Mouse (Mus musculus) liver, embryonic 14 days (tissue): Measurements from ENCODE around the gene Ppp1r15a. TPM values are rescaled to one million over a fixed set of nuclear protein-coding genes. Genes with fewer than 3 reads are reported as not detected.

Experiments
- polyA plus RNA-seq: library from polyadenylated mRNA; depleted of rRNA; stranded (reverse); fragments of >200 nt; gene quantifications from 2 replicates; pipeline ENCODE4 v1.2.3, GENCODE M21; 2012; rRNA removed

Ppp1r15a gene
- 112 and 129 TPM in 2 replicates for polyA plus RNA-seq

DNA sequence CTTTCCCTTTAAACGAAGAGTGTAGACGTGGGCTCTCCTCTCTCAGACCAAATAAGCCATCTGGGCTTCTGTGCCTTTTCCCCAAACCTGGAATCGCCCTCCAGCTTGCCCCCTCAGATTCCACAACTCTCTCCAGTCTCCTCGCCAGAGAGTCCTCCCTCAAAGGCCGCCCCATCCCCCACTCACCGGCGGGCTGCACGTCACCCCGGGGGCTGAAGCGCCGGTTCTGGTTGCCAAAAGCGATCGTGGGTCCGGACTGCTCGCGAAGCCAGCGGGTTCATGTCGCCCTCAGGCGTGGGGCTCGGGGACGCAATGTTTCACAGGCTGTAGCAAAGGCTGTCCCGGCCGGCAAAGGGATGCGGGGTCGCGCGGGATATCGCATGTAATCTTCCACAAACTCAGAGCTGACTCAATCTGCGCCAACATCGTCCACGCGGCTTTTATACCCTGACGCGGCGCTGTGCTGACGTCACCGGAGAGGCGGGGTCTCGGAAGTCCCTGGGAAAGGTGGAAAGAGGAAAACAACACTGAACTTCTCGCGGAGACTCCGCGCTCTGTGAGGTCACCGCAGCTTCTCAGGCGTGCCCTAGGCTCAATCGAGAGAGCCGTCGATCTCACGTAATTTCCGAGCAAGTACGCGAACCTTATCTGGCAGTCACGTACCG lies at the start of gene Ppp1r15a, which contains the start of gene Plekha4:
Gene Ppp1r15a, minus strand, starts transcription at position 460 of the 665 bp plus-strand sequence.
Gene Plekha4, plus strand, starts transcription at position 522 of the 665 bp plus-strand sequence.

DNA sequence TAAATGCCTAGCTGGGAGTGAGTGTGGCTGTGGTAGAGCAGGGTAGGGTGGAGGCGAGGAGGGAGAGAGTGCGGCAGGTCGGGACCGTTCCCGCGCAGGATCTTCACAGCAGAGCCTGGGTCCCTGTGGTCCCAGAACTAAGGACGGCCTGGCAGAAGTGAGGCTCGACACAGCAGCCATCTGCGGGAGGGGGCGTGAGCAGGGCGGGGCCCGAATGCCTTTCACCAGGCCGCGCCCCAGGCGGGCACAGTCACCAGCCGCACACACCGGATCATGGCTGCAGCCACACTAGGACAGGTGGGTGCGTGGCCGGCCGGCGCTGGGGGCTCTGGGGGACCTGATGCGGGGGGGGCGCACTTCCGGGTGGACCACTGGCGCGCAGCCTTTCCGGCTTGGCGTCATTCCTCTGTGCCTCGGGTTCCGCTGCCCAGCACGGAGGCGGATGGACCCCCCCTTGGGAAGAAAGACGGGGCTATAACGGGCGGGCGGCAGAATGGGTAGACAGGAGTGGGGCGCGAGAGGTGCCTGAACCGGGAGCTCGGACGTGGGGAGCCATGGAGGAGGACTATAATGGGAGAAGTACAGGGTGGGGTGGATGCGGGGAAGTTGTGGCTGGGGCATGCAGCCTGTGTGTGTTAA lies 44.2 kb upstream of the Ppp1r15a start, which contains the start of gene Bcat2:
Gene Bcat2, plus strand, starts transcription at position 51 of the 639 bp plus-strand sequence.

DNA sequence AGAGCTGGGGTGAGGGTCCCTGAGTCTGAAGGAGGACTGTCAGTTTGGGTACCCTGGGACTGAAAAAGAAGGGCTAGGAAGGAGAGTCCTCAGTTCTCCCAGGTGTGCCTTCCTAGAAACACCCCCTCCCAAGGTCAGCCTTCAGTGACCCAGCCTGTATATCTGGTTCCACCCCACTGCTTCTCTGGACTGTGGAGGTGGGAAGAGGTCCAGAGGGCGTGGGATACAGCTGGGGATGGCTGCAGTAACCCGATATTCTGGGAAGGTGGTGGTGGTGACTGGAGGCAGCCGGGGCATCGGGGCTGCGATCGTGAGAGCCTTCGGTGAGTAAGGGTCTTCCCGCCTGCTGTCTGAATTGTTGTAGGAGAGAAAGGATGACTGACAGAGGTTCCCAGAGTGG lies 28.7 kb upstream of the Ppp1r15a start, which contains the start of gene Hsd17b14:
Gene Hsd17b14, plus strand, starts transcription at position 150 of the 400 bp plus-strand sequence.

DNA sequence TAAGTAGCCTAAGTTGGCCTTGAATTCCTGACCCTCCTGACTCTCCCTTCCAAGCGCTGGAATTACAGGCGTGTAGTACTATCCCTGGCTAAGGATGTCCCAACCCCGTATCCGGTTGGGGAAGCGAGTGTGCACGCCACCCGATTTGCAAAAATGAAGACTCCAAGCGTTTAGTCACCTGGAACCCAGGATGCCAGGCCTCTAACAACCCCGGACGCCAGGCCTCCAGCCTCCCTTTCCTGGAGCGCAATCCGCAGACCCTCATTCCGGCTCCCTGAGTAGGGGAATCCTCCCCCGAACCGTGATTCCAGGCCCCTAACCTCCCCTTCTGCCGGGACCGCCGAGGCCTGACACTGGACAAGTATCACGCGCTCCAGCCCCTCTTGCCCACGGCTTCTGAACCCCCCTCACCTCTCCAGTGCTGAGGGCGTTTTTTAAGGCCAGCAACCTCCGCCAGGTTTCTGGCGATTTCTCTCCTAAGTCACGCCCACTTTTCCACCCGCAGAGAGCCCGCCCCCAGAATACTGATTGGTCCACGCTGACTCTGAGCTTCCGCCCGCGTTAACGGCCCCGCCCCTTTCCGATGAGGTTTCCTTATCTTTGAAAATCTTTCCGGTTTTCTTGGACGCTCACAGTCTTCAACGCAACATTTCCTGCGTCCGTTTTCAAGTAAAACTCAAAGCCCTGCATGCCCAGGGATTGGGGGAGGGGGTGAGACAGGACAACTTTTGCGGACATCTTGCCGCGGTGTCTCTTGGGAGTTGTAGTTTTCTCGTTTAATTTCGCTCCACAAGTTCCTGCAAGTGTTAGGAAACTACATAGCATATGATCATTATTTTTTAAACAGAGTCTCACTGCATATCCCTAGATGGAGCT lies 15.9 kb downstream of the Ppp1r15a start, which contains the start of gene Nucb1:
Gene Nucb1, minus strand, starts transcription at position 495 of the 876 bp plus-strand sequence.

DNA sequence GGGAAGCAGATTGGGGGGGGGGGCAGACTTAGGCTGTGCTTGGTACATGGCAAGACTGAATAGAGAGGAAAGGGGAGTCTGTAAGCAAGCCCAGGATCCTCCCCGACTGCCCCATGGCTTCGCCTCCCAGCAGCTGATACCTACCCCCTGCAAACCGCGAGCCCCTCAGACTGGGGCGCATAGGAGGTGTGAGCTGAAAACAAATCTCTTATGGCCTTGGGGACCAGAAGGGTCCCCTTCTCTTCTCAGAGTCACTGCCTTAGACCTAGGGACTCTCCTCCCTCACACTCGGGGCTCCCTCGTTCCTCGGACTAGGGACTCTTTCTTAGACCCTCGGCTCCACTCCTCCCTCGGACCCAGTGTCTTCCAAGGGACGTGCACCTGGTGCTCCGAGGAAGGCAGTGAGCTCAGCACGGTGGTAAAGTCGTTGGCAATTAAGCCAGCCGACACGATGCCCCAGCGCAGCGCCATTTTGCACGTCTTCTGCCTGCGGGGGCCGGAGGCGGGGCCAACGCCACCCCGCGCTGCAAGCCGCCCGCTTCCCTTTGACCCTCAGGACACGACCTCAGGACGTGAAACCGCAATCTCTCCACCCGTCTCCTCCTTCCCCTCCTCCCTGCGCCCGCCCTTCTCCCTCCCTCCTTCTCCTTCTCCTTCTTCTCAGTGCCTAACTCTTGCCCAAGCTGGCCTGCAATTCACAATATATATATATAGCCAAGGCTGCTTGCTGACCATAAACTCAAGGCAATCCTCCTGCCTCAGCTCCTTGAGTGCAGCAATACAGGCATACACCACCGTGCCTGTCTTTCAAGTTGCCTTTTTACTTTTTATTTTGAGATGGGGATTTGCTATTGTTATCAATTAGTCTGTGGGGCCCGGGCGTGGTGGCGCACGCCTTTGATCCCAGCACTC lies 37.5 kb downstream of the Ppp1r15a start, which contains the start of gene Dhdh:
Gene Dhdh, minus strand, starts transcription at position 513 of the 912 bp plus-strand sequence.

DNA sequence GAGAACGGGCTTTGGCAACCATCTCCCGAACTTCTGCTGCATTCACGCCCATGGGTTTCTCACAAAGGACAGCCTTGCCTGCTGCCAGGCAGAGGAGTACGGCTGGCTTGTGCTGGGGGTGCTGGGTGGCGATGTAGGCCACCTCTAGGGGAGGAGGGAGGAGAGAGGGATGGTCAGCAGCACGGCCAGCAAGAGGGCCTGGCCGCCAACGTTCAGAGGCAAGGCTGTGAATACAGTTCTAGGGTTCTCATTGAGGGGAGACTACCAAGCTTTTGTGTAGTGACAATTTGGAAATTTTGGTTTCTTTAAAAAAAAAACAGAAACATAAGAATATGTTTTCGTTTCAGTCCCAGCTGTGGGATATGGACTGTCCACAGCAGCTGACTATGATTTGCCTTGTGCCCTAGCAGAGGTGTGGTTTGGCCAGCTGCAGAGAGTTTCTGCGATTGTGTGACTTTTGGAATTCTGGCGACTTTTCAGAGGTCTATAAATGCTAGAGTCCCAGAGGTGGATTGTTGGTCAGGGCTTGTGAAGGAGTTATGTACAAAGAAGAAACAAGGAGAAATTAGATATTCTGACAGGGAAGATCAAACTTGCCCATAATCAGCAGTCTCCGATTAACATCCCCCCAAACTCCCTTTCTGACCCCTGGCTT lies 39.2 kb downstream of the Ppp1r15a start, which contains the start of gene Gm45808:
Gene Gm45808, minus strand, starts transcription at position 51 of the 655 bp plus-strand sequence.

DNA sequence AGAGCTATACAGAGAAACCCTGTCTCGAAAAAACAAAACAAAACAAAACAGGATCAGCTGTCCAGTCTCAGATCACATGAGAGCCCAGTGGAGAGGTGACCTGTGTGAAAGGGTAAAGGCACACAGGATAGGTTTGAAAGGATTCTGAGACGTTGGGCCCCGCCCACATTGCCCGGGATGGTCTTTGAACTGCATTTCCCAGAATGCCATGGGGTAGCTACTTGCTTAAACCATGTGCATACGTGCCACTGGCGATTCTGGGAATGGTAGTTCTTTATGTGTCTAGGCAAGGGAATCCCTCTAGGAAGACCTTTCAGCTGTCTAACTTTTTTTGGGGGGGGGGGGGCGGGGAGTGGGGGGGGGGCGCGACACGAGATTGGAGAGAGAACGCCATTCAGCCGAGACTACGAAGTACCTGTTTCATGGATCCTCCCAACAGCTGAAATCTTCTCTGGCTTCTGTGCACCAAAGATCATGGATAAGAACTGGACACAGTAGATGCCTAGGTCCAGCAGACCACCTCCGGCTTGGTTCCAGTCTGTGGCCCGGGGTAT lies 44.6 kb downstream of the Ppp1r15a start, which contains the start of gene Tulp2:
Gene Tulp2, plus strand, starts transcription at position 504 of the 554 bp plus-strand sequence.

Other genes starting within 250 kb of the Ppp1r15a start
- not detected in 2 replicates for gene Slc6a21, start 248.8 kb downstream of the Ppp1r15a start, polyA plus RNA-seq
- 0.95 and 1.2 TPM in 2 replicates for gene Trpm4, start 192.5 kb downstream of the Ppp1r15a start, polyA plus RNA-seq
- gene Hrc, start 191.0 kb downstream of the Ppp1r15a start, polyA plus RNA-seq, result 0.06 and 0.76 TPM in 2 replicates
- gene Ppfia3, start 159.2 kb downstream of the Ppp1r15a start, polyA plus RNA-seq, result 0.18 and 0.20 TPM in 2 replicates
- gene Lin7b, start 155.7 kb downstream of the Ppp1r15a start, polyA plus RNA-seq, result 0.31 and 0.34 TPM in 2 replicates
- 208 and 214 TPM in 2 replicates for gene Snrnp70, start 130.5 kb downstream of the Ppp1r15a start, polyA plus RNA-seq
- gene Kcna7, start 120.6 kb downstream of the Ppp1r15a start, polyA plus RNA-seq, result 0.01 TPM in 1 of 2 replicates, not detected in the other
- gene Ntf5, start 112.6 kb downstream of the Ppp1r15a start, polyA plus RNA-seq, result 0.17 and 0.23 TPM in 2 replicates
- gene Lhb, start 105.4 kb downstream of the Ppp1r15a start, polyA plus RNA-seq, result not detected in 2 replicates
- 2.8 and 2.9 TPM in 2 replicates for gene Gys1, start 91.4 kb downstream of the Ppp1r15a start, polyA plus RNA-seq
- 66.7 and 69.1 TPM in 2 replicates for gene Ruvbl2, start 88.2 kb downstream of the Ppp1r15a start, polyA plus RNA-seq
- gene Ftl1, start 66.4 kb downstream of the Ppp1r15a start, polyA plus RNA-seq, result 1,332 and 1,795 TPM in 2 replicates
- 52.2 and 58.7 TPM in 2 replicates for gene Bax, start 59.4 kb downstream of the Ppp1r15a start, polyA plus RNA-seq
- 0.18 and 0.29 TPM in 2 replicates for gene Tulp2, start 44.4 kb downstream of the Ppp1r15a start, polyA plus RNA-seq
- gene Gm45808, start 39.5 kb downstream of the Ppp1r15a start, polyA plus RNA-seq, result 0.06 TPM in 1 of 2 replicates, not detected in the other
- gene Dhdh, start 37.5 kb downstream of the Ppp1r15a start, polyA plus RNA-seq, result 2.0 and 2.2 TPM in 2 replicates
- 55.1 and 58.3 TPM in 2 replicates for gene Nucb1, start 15.9 kb downstream of the Ppp1r15a start, polyA plus RNA-seq
- 0.75 and 0.86 TPM in 2 replicates for gene Plekha4, start 62 bp upstream of the Ppp1r15a start, polyA plus RNA-seq
- 1.1 and 1.7 TPM in 2 replicates for gene Hsd17b14, start 28.6 kb upstream of the Ppp1r15a start, polyA plus RNA-seq
- 35.6 and 40.6 TPM in 2 replicates for gene Bcat2, start 43.9 kb upstream of the Ppp1r15a start, polyA plus RNA-seq
- gene Fgf21, start 89.2 kb upstream of the Ppp1r15a start, polyA plus RNA-seq, result not detected in 2 replicates
- 0.01 TPM in 1 of 2 replicates, not detected in the other for gene Fut1, start 91.0 kb upstream of the Ppp1r15a start, polyA plus RNA-seq
- gene Izumo1, start 95.5 kb upstream of the Ppp1r15a start, polyA plus RNA-seq, result 0.09 and 0.10 TPM in 2 replicates
- 2.0 and 2.2 TPM in 2 replicates for gene Rasip1, start 101.2 kb upstream of the Ppp1r15a start, polyA plus RNA-seq
- 0.37 and 0.43 TPM in 2 replicates for gene Mamstr, start 113.7 kb upstream of the Ppp1r15a start, polyA plus RNA-seq
- gene Fut2, start 140.1 kb upstream of the Ppp1r15a start, polyA plus RNA-seq, result not detected in 2 replicates
- gene Ntn5, start 157.8 kb upstream of the Ppp1r15a start, polyA plus RNA-seq, result not detected in 2 replicates
- gene Sec1, start 168.1 kb upstream of the Ppp1r15a start, polyA plus RNA-seq, result 0.02 TPM in 1 of 2 replicates, not detected in the other
- gene Car11, start 173.6 kb upstream of the Ppp1r15a start, polyA plus RNA-seq, result 0.14 and 0.37 TPM in 2 replicates
- 0.67 TPM in 2 replicates for gene Dbp, start 178.8 kb upstream of the Ppp1r15a start, polyA plus RNA-seq
- 524 and 540 TPM in 2 replicates for gene Rpl18, start 189.2 kb upstream of the Ppp1r15a start, polyA plus RNA-seq
- 6.3 and 7.1 TPM in 2 replicates for gene Sphk2, start 191.7 kb upstream of the Ppp1r15a start, polyA plus RNA-seq
- 0.21 and 0.32 TPM in 2 replicates for gene Fam83e, start 194.9 kb upstream of the Ppp1r15a start, polyA plus RNA-seq
- gene Spaca4, start 199.5 kb upstream of the Ppp1r15a start, polyA plus RNA-seq, result not detected in 2 replicates